Mouse (Mus musculus) bone marrow macrophage, adult 2 months (primary cell): ENCODE measurements around the gene Zap70.

Experiments
- CTCF ChIP-seq: IDR thresholded peaks from 2 replicates; pipeline ENCODE4 v1.5.1; 2012; ENCODE audit warnings: low read depth, mild to moderate bottlenecking, low read length, moderate library complexity
- POLR2A ChIP-seq: IDR thresholded peaks from 2 replicates; pipeline ENCODE4 v1.6.1; 2012; ENCODE audit warnings: mild to moderate bottlenecking, low read depth, low read length, borderline replicate concordance

DNA sequence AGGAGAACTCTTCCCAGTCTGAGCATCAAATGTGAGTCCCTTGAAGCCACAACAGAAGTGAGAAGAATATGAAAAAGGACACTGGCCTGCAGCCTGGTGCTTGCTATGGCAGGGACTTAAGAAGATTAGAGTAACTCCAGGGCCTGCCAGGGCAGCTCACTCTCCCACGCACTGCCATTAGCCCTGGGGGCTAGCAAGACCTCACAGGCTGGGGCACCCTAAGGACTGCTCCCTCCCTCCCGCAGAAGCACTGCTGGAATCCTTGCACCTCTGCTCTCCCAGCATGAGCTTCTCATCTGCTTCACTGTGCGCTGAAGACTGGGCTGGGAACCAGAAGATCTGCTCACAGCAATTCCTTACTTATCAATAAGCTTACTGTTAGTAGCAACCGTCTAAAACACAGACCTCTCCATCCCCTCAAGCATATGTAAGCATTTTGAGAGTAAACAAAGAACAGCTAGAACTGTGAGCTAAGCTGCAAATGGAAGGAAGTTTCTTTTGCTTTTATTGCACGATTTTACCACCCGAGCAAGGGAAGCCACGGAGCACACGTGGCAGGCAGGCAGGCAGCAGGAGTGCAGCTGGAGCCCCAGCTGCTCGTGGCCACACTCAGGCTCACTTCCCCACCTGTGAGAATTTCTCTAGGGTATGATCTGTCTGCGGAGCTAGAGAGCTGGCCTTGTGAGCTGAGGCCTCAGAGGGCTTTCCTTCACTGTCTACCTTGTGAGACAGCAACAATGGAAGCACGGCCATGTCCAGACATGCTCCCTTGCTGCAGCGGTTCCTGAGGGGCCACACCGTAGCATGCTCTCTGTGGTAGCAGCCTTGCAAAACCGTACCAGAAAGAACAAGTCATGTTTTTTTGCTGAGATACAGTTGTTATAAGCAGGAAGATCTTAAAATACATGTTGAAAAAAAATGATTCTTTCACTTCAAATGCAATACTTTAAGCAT lies 69.6 kb downstream of the Zap70 start:
- no peak for TF ChIP-seq POLR2A
- TF ChIP-seq CTCF, result no peak
